10 mouse cellular contexts compared by ENCODE assay signal in genomic region chr1:91215981-91216380, GRCm38 (mm10). TPM values are rescaled to one million over a fixed set of nuclear protein-coding genes. Genes with fewer than 3 reads are reported as not detected.
A peak's percentile ranks its signal among the peaks of the same experiment; 100 is the strongest.
DNase-seq lines count a peak whose midpoint lies in the region; ATAC-seq and TF ChIP-seq lines count a peak whose summit lies in the region.
"Had no signal": no experiment of that assay in that cellular context is flagged by ENCODE, and none has a peak within 500 bp of the region (broad histone marks: within the 10 kb centered on the region; RNA-seq: fewer than 3 reads in every experiment).

No protein-coding gene starts in this region.

- no peaks in the 10 kb centered on the region for H3K4me1 ChIP-seq in lung, postnatal 0 days (ENCODE audit: insufficient read depth, low read depth, low read length)
- H3K4me1 ChIP-seq in embryonic fibroblast, embryonic 13.5 days (ENCODE audit: control insufficient read depth, insufficient read depth, low read length) = peaks cover 11% of the 10 kb centered on the region
- H3K4me1 ChIP-seq in forebrain, embryonic 14.5 days (ENCODE audit: control insufficient read depth, insufficient read depth, low read length) = no peaks in the 10 kb centered on the region

- ATAC-seq in lung, postnatal 0 days = peak; percentile 47; the same call in 1 of the 2 replicates
- no peak for ATAC-seq in forebrain, embryonic 14.5 days

- H3K4me3 ChIP-seq in gastrocnemius, adult 2 months = no peak overlapping the region
- no peak overlapping the region for H3K4me3 ChIP-seq in lung, postnatal 0 days (ENCODE audit: low read depth, low read length)
- H3K4me3 ChIP-seq in embryonic fibroblast, embryonic 13.5 days (ENCODE audit: insufficient read depth, low read length) = no peak overlapping the region
- H3K4me3 ChIP-seq in myocyte = no peak overlapping the region
- H3K4me3 ChIP-seq in forebrain, embryonic 14.5 days (ENCODE audit: low read depth, low read length) = no peak overlapping the region
- H3K4me3 ChIP-seq: hindbrain, embryonic 10.5 days; neural tube, embryonic 15.5 days had no signal

- no peaks in the 10 kb centered on the region for H3K9me3 ChIP-seq in lung, postnatal 0 days (ENCODE audit: low read length)
- H3K9me3 ChIP-seq in forebrain, embryonic 14.5 days (replicated peaks; ENCODE audit: control insufficient read depth, low read length) = no peaks in the 10 kb centered on the region
- H3K9me3 ChIP-seq: hindbrain, embryonic 10.5 days; neural tube, embryonic 15.5 days had no signal

- no peaks in the 10 kb centered on the region for H3K79me2 ChIP-seq in myocyte (ENCODE audit: control insufficient read depth, insufficient read depth)

- no peaks in the 10 kb centered on the region for H3K27me3 ChIP-seq in lung, postnatal 0 days (replicated peaks; ENCODE audit: insufficient read depth, low read length)
- H3K27me3 ChIP-seq in myocyte (ENCODE audit: control insufficient read depth, insufficient read depth, insufficient read length) = no peaks in the 10 kb centered on the region
- H3K27me3 ChIP-seq in forebrain, embryonic 14.5 days (replicated peaks; ENCODE audit: control insufficient read depth, insufficient read depth, low read length) = no peaks in the 10 kb centered on the region
- H3K27me3 ChIP-seq: neural tube, embryonic 15.5 days had no signal

- no peak for TF ChIP-seq POLR2A in embryonic fibroblast, embryonic 13.5 days (IDR thresholded peaks at IDR 0.05; ENCODE audit: low read depth, low read length)
- no peak for TF ChIP-seq POLR2A in myocyte (IDR thresholded peaks at IDR 0.05; ENCODE audit: insufficient read length, low read depth)

- no peak for TF ChIP-seq EP300 in lung, postnatal 0 days (IDR thresholded peaks at IDR 0.05)

- peak overlapping the region; percentile 90 for H3K27ac ChIP-seq in gastrocnemius, adult 2 months
- H3K27ac ChIP-seq in lung, postnatal 0 days (ENCODE audit: low read length) = no peak overlapping the region
- peak overlapping the region; percentile 97 for H3K27ac ChIP-seq in embryonic fibroblast, embryonic 13.5 days (ENCODE audit: insufficient read depth, low read length)
- no peak overlapping the region for H3K27ac ChIP-seq in forebrain, embryonic 14.5 days (ENCODE audit: low read depth, low read length)
- H3K27ac ChIP-seq: hindbrain, embryonic 10.5 days; neural tube, embryonic 15.5 days had no signal

- H3K4me2 ChIP-seq in lung, postnatal 0 days (replicated peaks; ENCODE audit: low read depth, low read length) = no peak overlapping the region
- H3K4me2 ChIP-seq in myocyte (ENCODE audit: low read depth) = peak overlapping the region; percentile 61
- no peak overlapping the region for H3K4me2 ChIP-seq in forebrain, embryonic 14.5 days (ENCODE audit: low read length)
- H3K4me2 ChIP-seq: neural tube, embryonic 15.5 days had no signal

- DNase-seq in gastrocnemius, adult 2 months = peak; percentile 46
- DNase-seq in gastrocnemius, postnatal 10 days = no peak
- DNase-seq in lung, postnatal 0 days (ENCODE audit: low spot score) = no peak
- DNase-seq in lung, adult 18-20 months = no peak
- DNase-seq in forebrain, embryonic 14.5 days (ENCODE audit: low spot score) = no peak
- DNase-seq in natural killer cell, adult 2 months (ENCODE audit: low spot score in 2 of 2) = no peak

- WGBS in lung, postnatal 0 days = 12% methylated on average over 1 of the region's 1 CpGs
- WGBS in forebrain, embryonic 14.5 days = 50% methylated on average over 1 of the region's 1 CpGs

- no peak for TF ChIP-seq CTCF in gastrocnemius, adult 2 months (IDR thresholded peaks at IDR 0.05)
- no peak for TF ChIP-seq CTCF in lung, postnatal 0 days (IDR thresholded peaks at IDR 0.05)
- no peak for TF ChIP-seq CTCF in embryonic fibroblast, embryonic 13.5 days (IDR thresholded peaks at IDR 0.05; ENCODE audit: borderline replicate concordance, insufficient read depth, low read length)

- no peak overlapping the region for H3ac ChIP-seq in myocyte (ENCODE audit: control insufficient read depth, insufficient read length)

- intact Hi-C loops in gastrocnemius, adult 2 months (cut with DNase I) = no loop called here

- H3K36me3 ChIP-seq in lung, postnatal 0 days (ENCODE audit: insufficient read depth, low read length) = no peaks in the 10 kb centered on the region
- no peaks in the 10 kb centered on the region for H3K36me3 ChIP-seq in myocyte (ENCODE audit: control insufficient read depth, insufficient read depth)
- H3K36me3 ChIP-seq in forebrain, embryonic 14.5 days (ENCODE audit: control insufficient read depth, insufficient read depth, low read length) = no peaks in the 10 kb centered on the region
- H3K36me3 ChIP-seq: hindbrain, embryonic 10.5 days; neural tube, embryonic 15.5 days had no signal

- no peak overlapping the region for H3K9ac ChIP-seq in lung, postnatal 0 days (replicated peaks; ENCODE audit: low read depth)
- H3K9ac ChIP-seq in forebrain, embryonic 14.5 days (ENCODE audit: low read length) = no peak overlapping the region
- H3K9ac ChIP-seq: neural tube, embryonic 15.5 days had no signal

TF ChIP-seq in myocyte, 11 proteins besides CTCF, POLR2A, EP300 and RAD21:
- TF ChIP-seq TCF12 (IDR thresholded peaks at IDR 0.05; ENCODE audit: insufficient read depth, poor library complexity, severe bottlenecking) (no peak), E2F4 (IDR thresholded peaks at IDR 0.05; ENCODE audit: insufficient read depth) (no peak), MYOD1 (IDR thresholded peaks at IDR 0.05; ENCODE audit: control insufficient read depth in 1 of 3, insufficient read length in 2 of 3, low read depth in 2 of 3) (peak in 1 of 3 experiments; percentile 38), CEBPB (IDR thresholded peaks at IDR 0.05; ENCODE audit: insufficient read depth, poor library complexity, severe bottlenecking) (no peak), POLR2AphosphoS2 (IDR thresholded peaks at IDR 0.05; ENCODE audit: insufficient read length, low read depth) (no peak), MYOG (IDR thresholded peaks at IDR 0.05; ENCODE audit: control insufficient read depth in 1 of 3, insufficient read depth in 1 of 3, insufficient read length in 2 of 3, low read depth in 2 of 3) (peak in 1 of 3 experiments; percentile 64), SRF (IDR thresholded peaks at IDR 0.05; ENCODE audit: control insufficient read depth, insufficient read length, low read depth) (no peak), USF1 (IDR thresholded peaks at IDR 0.05; ENCODE audit: low read depth) (no peak), REST (IDR thresholded peaks at IDR 0.05; ENCODE audit: insufficient read depth, insufficient read length) (no peak), MAX (IDR thresholded peaks at IDR 0.05; ENCODE audit: low read depth) (no peak), TCF3 (IDR thresholded peaks at IDR 0.05; ENCODE audit: insufficient read length, low read depth) (no peak)

RNA-seq across cellular contexts. Expression of gene Ube2f, which starts 34.1 kb away (rescaled TPM):
- 10 to 100 TPM; 52.1 to 61.6 TPM for total RNA-seq in gastrocnemius, adult 2 months (2021)
- 10 to 100 TPM; 56.3 to 57.2 TPM for total RNA-seq in gastrocnemius, postnatal 10 days (2021)
- polyA plus RNA-seq in lung, postnatal 0 days (2015; fragmentation: Nextera tagmentation; extraction: Ambion mirVana) = 55.5 and 58.3 TPM in 2 replicates
- 59.0 and 71.7 TPM in 2 replicates for polyA plus RNA-seq in embryonic fibroblast, embryonic 13.5 days (2011; ENCODE audit: insufficient read length, low read depth, missing spikeins)
- polyA plus RNA-seq in myocyte (2012; fragmentation: generic; extraction: Trizol) = 70.3 TPM
- polyA plus RNA-seq in forebrain, embryonic 14.5 days (2014; fragmentation: Nextera tagmentation; extraction: Ambion mirVana) = 73.0 and 78.8 TPM in 2 replicates

RNA-seq across cellular contexts. Expression of gene Ramp1, which starts 36.4 kb away (rescaled TPM):
- 10 to 100 TPM; 19.0 to 29.3 TPM for total RNA-seq in gastrocnemius, adult 2 months (2021)
- 10 to 100 TPM; 43.7 to 47.1 TPM for total RNA-seq in gastrocnemius, postnatal 10 days (2021)
- polyA plus RNA-seq in lung, postnatal 0 days (2015; fragmentation: Nextera tagmentation; extraction: Ambion mirVana) = 33.8 and 49.4 TPM in 2 replicates
- polyA plus RNA-seq in embryonic fibroblast, embryonic 13.5 days (2011; ENCODE audit: insufficient read length, low read depth, missing spikeins) = 5.7 and 7.6 TPM in 2 replicates
- polyA plus RNA-seq in myocyte (2012; fragmentation: generic; extraction: Trizol) = 3.1 TPM
- 2.6 and 3.0 TPM in 2 replicates for polyA plus RNA-seq in forebrain, embryonic 14.5 days (2014; fragmentation: Nextera tagmentation; extraction: Ambion mirVana)

Comparison
In these comparisons a context has a peak if more than half of its experiments do, and no peak if none do; other contexts are left out.
1. H3K27ac ChIP-seq: peak in gastrocnemius, adult 2 months (single experiment) and embryonic fibroblast, embryonic 13.5 days (single experiment); none in lung, postnatal 0 days (single experiment) and forebrain, embryonic 14.5 days (single experiment).